Mouse (Mus musculus): Measurements from ENCODE around the gene Dcaf1. TPM values are rescaled to one million over a fixed set of nuclear protein-coding genes. Genes with fewer than 3 reads are reported as not detected.

The Dcaf1 gene
- polyA plus RNA-seq, 1 experiment from 2014 or later, result 16.6 TPM

DNA sequence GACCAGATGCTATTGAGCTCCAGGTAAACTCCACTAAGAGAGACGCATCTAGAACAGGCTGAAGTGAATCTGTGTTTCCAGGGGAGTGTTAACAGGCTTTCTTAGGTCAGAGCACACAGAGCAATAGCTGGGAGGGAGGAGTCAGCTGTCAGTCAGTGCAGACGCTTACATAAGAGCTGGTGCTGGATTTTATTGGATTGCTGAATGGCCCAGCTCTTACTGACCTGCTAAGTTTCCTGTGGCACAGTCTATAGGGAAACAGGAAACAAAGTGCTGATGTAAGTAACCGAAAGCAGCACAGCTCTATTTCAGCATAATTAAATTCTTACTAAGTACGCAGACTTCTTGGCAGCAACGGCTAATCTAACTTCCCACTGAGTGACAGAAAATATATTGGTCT is 87.0 kb downstream of the Dcaf1 start:
- no peak for ATAC-seq
- Histone ChIP-seq H3K27ac (ENCODE audit: low read depth, low read length) (no peak overlapping the region), H3K9ac (ENCODE audit: low read length) (no peak overlapping the region)

DNA sequence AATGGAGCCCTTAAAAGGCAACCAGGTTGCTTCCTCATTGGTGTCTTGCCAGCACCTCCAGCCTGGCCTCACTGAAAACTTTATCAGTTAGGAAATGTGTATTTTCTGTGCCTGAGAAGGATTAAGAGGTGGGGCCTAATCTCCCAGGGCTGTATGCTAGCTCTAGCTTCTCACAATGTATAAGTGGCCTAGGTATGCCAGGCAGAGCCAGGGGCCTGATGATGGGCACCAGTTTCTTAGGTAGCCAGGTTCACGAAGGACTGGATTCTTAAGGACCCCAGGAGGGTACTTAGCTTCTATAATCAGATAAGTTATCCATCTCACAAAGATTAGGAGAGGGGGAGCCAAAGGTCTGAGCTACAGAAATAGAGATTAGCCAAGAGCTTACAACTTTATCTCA is 90.0 kb downstream of the Dcaf1 start:
- Histone ChIP-seq H3K4me2 (ENCODE audit: low read length) (no peak overlapping the region), H3K27ac (ENCODE audit: low read depth, low read length) (no peak overlapping the region), H3K27me3 (replicated peaks; ENCODE audit: control insufficient read depth, insufficient read depth, low read length) (no peaks in the 10 kb centered on the region), H3K36me3 (ENCODE audit: control insufficient read depth, insufficient read depth, low read length) (peaks cover 42% of the 10 kb centered on the region), H3K9me3 (replicated peaks; ENCODE audit: control insufficient read depth, low read length) (no peaks in the 10 kb centered on the region), H3K4me1 (ENCODE audit: control insufficient read depth, insufficient read depth, low read length) (no peaks in the 10 kb centered on the region), H3K9ac (ENCODE audit: low read length) (no peak overlapping the region), H3K4me3 (ENCODE audit: low read depth, low read length) (no peak overlapping the region)
- ATAC-seq, result no peak
- DNase-seq (ENCODE audit: low spot score), result no peak
- 90% methylated on average over 1 of the region's 1 CpGs for WGBS

More for the DNA sequence above, 87.0 kb downstream of the Dcaf1 start:
- Histone ChIP-seq H3K4me2 (ENCODE audit: low read length) (no peak overlapping the region), H3K36me3 (ENCODE audit: control insufficient read depth, insufficient read depth, low read length) (peaks cover 45% of the 10 kb centered on the region), H3K9me3 (replicated peaks; ENCODE audit: control insufficient read depth, low read length) (no peaks in the 10 kb centered on the region), H3K4me3 (ENCODE audit: low read depth, low read length) (no peak overlapping the region), H3K27me3 (replicated peaks; ENCODE audit: control insufficient read depth, insufficient read depth, low read length) (no peaks in the 10 kb centered on the region), H3K4me1 (ENCODE audit: control insufficient read depth, insufficient read depth, low read length) (no peaks in the 10 kb centered on the region)
- no peak for DNase-seq (ENCODE audit: low spot score)
- 62% methylated on average over 5 of the region's 5 CpGs for WGBS

DNA sequence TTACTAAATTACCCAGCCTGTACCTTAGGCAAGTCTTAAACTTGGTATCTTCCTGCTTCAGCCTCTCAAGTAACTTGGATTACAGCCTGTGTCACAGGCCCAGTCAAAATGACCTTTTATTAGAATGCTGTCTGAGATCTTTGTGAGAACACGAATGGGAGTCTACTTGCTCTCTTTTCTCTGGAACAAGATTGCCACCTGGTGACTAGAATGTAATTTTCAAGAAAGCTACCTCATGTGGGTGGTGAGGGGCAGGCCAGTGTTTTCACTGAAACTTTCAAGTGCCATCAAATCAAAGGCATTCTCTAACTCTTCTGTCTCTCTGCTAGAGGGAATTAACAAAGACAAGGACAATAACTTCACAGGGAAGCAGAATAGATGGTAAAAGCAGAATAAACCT is 92.1 kb downstream of the Dcaf1 start:
- Histone ChIP-seq H3K4me1 (ENCODE audit: control insufficient read depth, insufficient read depth, low read length) (no peaks in the 10 kb centered on the region), H3K27me3 (replicated peaks; ENCODE audit: control insufficient read depth, insufficient read depth, low read length) (no peaks in the 10 kb centered on the region), H3K36me3 (ENCODE audit: control insufficient read depth, insufficient read depth, low read length) (peaks cover 30% of the 10 kb centered on the region), H3K9ac (ENCODE audit: low read length) (no peak overlapping the region), H3K4me2 (ENCODE audit: low read length) (no peak overlapping the region), H3K9me3 (replicated peaks; ENCODE audit: control insufficient read depth, low read length) (no peaks in the 10 kb centered on the region), H3K4me3 (ENCODE audit: low read depth, low read length) (no peak overlapping the region), H3K27ac (ENCODE audit: low read depth, low read length) (no peak overlapping the region)
- ATAC-seq, result no peak
- DNase-seq (ENCODE audit: low spot score), result no peak
- WGBS, result 32% methylated on average over 1 of the region's 1 CpGs

DNA sequence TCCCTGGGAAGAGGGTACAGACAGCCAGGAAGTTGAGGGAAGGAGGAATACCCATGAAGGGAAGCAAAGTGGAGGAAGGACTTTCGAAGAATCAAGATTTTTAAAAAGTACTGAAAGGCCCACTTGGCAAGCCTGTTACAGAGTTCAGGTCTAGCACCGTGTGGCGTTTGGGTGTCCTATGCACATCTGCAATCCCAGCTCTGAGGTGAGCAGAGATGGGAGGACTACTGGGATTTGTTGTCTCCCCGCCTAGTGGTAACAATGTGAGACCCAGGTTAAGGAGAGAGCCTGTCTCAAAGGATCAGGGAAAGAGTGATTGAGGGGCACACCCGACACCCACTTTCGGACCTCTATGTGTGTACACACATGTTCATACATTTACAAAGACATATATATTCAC is 93.2 kb downstream of the Dcaf1 start:
- no peak for ATAC-seq

More for the DNA sequence above, 93.2 kb downstream of the Dcaf1 start:
- H3K9me3 ChIP-seq (replicated peaks; ENCODE audit: control insufficient read depth, low read length), result no peaks in the 10 kb centered on the region
- H3K9ac ChIP-seq (ENCODE audit: low read length), result no peak overlapping the region
- WGBS, result 96% methylated on average over 6 of the region's 6 CpGs
- H3K4me1 ChIP-seq (ENCODE audit: control insufficient read depth, insufficient read depth, low read length), result no peaks in the 10 kb centered on the region
- H3K4me2 ChIP-seq (ENCODE audit: low read length), result no peak overlapping the region
- no peak for DNase-seq (ENCODE audit: low spot score)
- peaks cover 23% of the 10 kb centered on the region for H3K36me3 ChIP-seq (ENCODE audit: control insufficient read depth, insufficient read depth, low read length)
- H3K27me3 ChIP-seq (replicated peaks; ENCODE audit: control insufficient read depth, insufficient read depth, low read length), result no peaks in the 10 kb centered on the region
- H3K27ac ChIP-seq (ENCODE audit: low read depth, low read length), result no peak overlapping the region
- H3K4me3 ChIP-seq (ENCODE audit: low read depth, low read length), result no peak overlapping the region

Other genes with a start within 250 kb of the Dcaf1 start
- not detected in 2 replicates for gene Iqcf6, start 195.3 kb upstream of the Dcaf1 start, polyA plus RNA-seq (2014; fragmentation: Nextera tagmentation; extraction: Ambion mirVana)
- gene Grm2, start 165.8 kb upstream of the Dcaf1 start, polyA plus RNA-seq (2014; fragmentation: Nextera tagmentation; extraction: Ambion mirVana), result 6.7 and 10.4 TPM in 2 replicates
- gene Tex264, start 135.9 kb upstream of the Dcaf1 start, polyA plus RNA-seq (2014; fragmentation: Nextera tagmentation; extraction: Ambion mirVana), result 41.3 and 52.1 TPM in 2 replicates
- 4.6 and 5.3 TPM in 2 replicates for gene Rad54l2, start 32.7 kb upstream of the Dcaf1 start, polyA plus RNA-seq (2014; fragmentation: Nextera tagmentation; extraction: Ambion mirVana)
- 22.9 and 24.8 TPM in 2 replicates for gene Rbm15b, start 65.6 kb downstream of the Dcaf1 start, polyA plus RNA-seq (2014; fragmentation: Nextera tagmentation; extraction: Ambion mirVana)
- 214 and 219 TPM in 2 replicates for gene Manf, start 70.1 kb downstream of the Dcaf1 start, polyA plus RNA-seq (2014; fragmentation: Nextera tagmentation; extraction: Ambion mirVana)

Measured in forebrain, embryonic 14.5 days (tissue).